Mouse (Mus musculus) embryonic stem cell, embryonic (primary cell): ENCODE data around the gene Dppa5a.
"Not testable (repeated sequence)": the region's sequence is repeated elsewhere in the genome, so short reads cannot be mapped to it uniquely, and the experiment has no call there.

Experiments
- CTCF ChIA-PET, 4 experiments: fragments of 300-600 bp in 2 of 4; fragments of 350-600 bp in 2 of 4; sonication (Branson Sonifier 250); formaldehyde crosslinking; loops; one replicate each; lab custom pipeline; 2022; ENCODE audit warnings: inconsistent platforms in 2 of 4; lab: Charles Lee
- POLR2A ChIA-PET, 4 experiments: fragments of 300-600 bp in 2 of 4; fragments of 350-600 bp in 2 of 4; sonication (Branson Sonifier 250); formaldehyde crosslinking; loops; one replicate each; lab custom pipeline; 2022; ENCODE audit warnings: antibody characterized with exemption in 4 of 4, inconsistent platforms in 1 of 4; lab: Charles Lee

Dppa5a gene

DNA sequence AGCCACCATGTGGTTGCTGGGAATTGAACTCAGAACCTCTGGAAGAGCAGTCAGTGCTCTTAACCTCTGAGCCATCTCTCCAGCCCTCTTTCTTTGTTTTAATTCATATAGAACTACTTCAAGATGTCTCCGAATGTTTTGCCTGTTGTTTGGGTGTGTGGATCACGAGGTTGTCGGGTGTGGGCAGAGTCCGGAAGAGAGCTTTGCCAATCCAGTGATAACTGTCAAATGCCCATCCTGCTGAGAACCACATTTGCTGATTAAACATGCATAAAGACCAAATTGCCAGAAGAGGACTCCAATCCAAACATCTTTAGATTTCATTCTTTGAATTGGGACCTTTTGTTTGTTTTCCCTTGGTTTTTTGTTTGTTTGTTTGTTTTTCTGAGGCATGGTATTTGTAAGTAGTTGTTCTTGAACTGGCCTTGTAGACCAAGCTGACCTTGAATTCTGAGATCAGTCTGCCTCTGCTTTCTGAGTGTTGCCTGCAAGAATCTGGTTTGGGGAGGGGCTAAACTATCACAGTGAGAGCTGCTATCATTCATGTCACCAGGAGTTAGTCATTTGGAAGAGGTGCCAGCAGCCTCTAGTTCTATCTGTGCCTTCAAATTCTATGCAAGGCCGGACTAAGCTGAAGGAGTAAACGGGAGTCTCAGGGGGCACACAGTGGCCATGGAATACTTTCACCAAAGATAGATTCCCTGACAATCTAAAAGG, 16.3 kb downstream of the Dppa5a start:
- CTCF ChIA-PET, result interaction anchor here (0.5 to 1.3 kb wide), 4 partner anchors 9 to 35 kb away, joined by 3 to 5 read pairs (median 4); no protein-coding TSS in a partner anchor
- POLR2A ChIA-PET, result interaction anchor here in 3 of 4 experiments (0.6 to 15.5 kb wide), 11 partner anchors 9 to 131 kb away, joined by 3 to 455 read pairs (median 4); partner anchors contain the start of genes Dppa5a (in 2 of the 3) and Ooep (in 1 of the 3)

DNA sequence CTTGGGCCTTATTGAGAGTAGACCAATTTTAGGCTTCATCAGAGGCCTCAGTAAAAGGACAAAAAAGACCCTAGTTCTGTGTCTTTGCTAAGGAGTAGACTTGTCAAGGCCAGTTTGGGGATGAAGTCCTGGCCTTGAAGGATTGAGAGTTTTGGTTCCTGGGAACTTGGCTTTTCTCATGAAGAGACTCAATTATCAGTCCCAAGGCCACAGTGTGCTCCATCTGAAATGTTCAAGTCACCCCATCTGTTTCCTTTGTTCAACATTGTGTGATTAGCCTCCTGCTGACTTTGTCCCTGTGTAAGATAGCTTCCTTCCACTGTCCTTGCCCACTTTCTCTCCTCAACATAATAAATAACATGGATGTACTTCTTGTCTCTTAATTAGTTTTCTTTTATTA, 18.0 kb downstream of the Dppa5a start:
- ChIA-PET CTCF (interaction anchor here in 1 of 4 experiments (1.3 kb wide), 1 partner anchor 19 kb away, joined by 6 read pairs; no protein-coding TSS in a partner anchor), POLR2A (interaction anchor here (0.5 to 15.5 kb wide), 12 partner anchors 11 to 777 kb away, joined by 3 to 455 read pairs (median 7); partner anchors contain the start of genes Dppa5a (in 1 of the 4) and Ooep (in 1 of the 4))

DNA sequence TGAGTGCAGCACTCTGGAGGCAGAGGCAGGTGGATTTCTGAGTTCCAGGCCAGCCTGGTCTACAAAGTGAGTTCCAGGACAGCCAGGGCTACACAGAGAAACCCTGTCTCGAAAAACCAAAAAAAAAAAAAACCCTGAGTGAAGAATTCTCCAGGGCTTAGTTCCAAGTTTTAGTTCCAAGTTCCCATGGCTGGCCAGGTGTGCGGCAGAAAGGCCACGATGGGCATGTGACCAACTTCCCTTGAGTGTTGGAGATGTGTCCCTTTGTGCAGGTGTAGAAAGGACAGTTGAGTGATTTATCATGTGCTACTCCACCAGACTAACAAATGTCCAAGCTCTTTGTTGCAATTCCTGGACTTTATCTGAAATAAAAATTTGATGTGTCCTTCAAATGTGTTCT, 18.8 kb downstream of the Dppa5a start:
- ChIA-PET CTCF (interaction anchor here in 2 of 4 experiments (1.3 kb wide), 2 partner anchors 11 to 18 kb away, joined by 3 to 6 read pairs; no protein-coding TSS in a partner anchor), POLR2A (interaction anchor here in 3 of 4 experiments (0.6 to 2.5 kb wide), 10 partner anchors 9 to 132 kb away, joined by 3 to 7 read pairs (median 4); partner anchors contain the start of gene Dppa5a (in 2 of the 3))

GRCm38 (mm10) chr9:78348206-78349004, 19.6 kb downstream of the Dppa5a start:
- CTCF ChIA-PET, result interaction anchor here in 1 of 4 experiments (1.3 kb wide), 1 partner anchor 10 kb away, joined by 3 read pairs; no protein-coding TSS in a partner anchor

GRCm38 (mm10) chr9:78347004-78347403, 21.0 kb downstream of the Dppa5a start:
- ChIA-PET POLR2A (no interaction called here), CTCF (no interaction called here)

More at GRCm38 (mm10) chr9:78348206-78349004, 19.6 kb downstream of the Dppa5a start:
- POLR2A ChIA-PET, result interaction anchor here in 3 of 4 experiments (0.6 to 2.5 kb wide), 12 partner anchors 9 to 133 kb away, joined by 3 to 7 read pairs (median 4); partner anchors contain the start of gene Dppa5a (in 2 of the 3)

DNA sequence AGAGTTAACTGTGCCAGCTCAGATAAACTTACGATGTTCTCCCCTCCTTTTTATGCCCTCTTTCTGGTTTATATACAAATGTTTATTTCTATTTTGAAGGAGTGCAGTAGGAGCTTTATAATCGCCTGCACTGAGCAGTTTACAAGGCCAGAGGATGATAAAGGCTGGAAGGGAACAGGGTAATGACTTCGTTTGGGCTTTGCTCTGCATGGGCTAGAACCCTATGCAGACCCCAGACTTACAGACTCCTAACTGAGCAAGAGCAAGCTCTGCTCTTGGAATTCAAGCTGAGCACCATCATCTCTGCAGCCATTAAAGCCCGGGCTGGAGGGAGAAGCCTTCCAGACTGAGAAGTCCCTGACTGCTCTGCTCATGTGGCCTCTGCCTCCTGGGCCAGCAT, 22.7 kb downstream of the Dppa5a start:
- ChIA-PET CTCF (interaction anchor here in 2 of 4 experiments (0.6 to 0.9 kb wide), 2 partner anchors 51 to 601 kb away, joined by 4 to 6 read pairs; no protein-coding TSS in a partner anchor), POLR2A (interaction anchor here in 3 of 4 experiments (0.7 to 1.6 kb wide), 4 partner anchors 12 to 84 kb away, joined by 4 to 7 read pairs (median 4); no protein-coding TSS in a partner anchor)

GRCm38 (mm10) chr9:78343055-78343454, 24.9 kb downstream of the Dppa5a start:
- ChIA-PET POLR2A (interaction anchor here in 2 of 4 experiments (1.0 to 1.7 kb wide), 7 partner anchors 17 to 152 kb away, joined by 3 to 5 read pairs (median 3); no protein-coding TSS in a partner anchor), CTCF (interaction anchor here in 2 of 4 experiments (0.6 to 1.2 kb wide), 2 partner anchors 42 to 47 kb away, joined by 3 to 5 read pairs; no protein-coding TSS in a partner anchor)

- ChIA-PET POLR2A (interaction anchor here in 2 of 4 experiments (0.9 to 1.7 kb wide), 7 partner anchors 14 to 151 kb away, joined by 3 to 5 read pairs (median 3); no protein-coding TSS in a partner anchor), CTCF (interaction anchor here in 2 of 4 experiments (0.6 to 1.2 kb wide), 3 partner anchors 16 to 47 kb away, joined by 3 to 5 read pairs (median 3); no protein-coding TSS in a partner anchor)
Observed at GRCm38 (mm10) chr9:78342494-78342893, 25.5 kb downstream of the Dppa5a start.

GRCm38 (mm10) chr9:78340324-78340723, 27.7 kb downstream of the Dppa5a start:
- POLR2A ChIA-PET, result interaction anchor here in 3 of 4 experiments (0.6 to 1.8 kb wide), 11 partner anchors 19 to 149 kb away, joined by 3 to 9 read pairs (median 4); partner anchors contain the start of gene Dppa5a (in 1 of the 3)

DNA sequence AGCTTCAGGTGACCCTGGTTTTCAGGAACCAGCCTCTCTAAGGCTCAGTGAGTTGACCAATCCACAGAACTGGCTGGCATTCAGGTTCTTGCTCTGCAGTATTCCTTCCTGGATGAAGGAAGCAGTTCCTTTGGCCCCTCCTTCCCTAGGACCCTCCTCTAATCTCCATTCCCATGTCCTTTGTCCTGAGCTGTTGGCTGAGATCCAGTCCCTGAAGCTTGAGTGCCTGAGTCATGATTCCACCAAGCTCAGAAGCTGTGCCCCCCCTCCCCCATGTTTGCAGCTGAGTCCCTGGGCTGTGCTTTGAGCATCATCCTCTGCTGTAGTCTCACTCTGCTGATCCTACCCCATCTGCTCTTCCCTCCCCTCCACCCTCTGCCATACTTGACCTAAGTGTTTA, 30.9 kb downstream of the Dppa5a start:
- POLR2A ChIA-PET, result not testable (repeated sequence)
- CTCF ChIA-PET, result interaction anchor here in 1 of 4 experiments (0.5 kb wide), 1 partner anchor 93 kb away, joined by 3 read pairs; no protein-coding TSS in a partner anchor

More at GRCm38 (mm10) chr9:78340324-78340723, 27.7 kb downstream of the Dppa5a start:
- CTCF ChIA-PET, result interaction anchor here (0.6 to 1.8 kb wide), 31 partner anchors 9 to 227 kb away, joined by 3 to 29 read pairs (median 3); partner anchors contain the start of gene Ddx43 (in 1 of the 4)

DNA sequence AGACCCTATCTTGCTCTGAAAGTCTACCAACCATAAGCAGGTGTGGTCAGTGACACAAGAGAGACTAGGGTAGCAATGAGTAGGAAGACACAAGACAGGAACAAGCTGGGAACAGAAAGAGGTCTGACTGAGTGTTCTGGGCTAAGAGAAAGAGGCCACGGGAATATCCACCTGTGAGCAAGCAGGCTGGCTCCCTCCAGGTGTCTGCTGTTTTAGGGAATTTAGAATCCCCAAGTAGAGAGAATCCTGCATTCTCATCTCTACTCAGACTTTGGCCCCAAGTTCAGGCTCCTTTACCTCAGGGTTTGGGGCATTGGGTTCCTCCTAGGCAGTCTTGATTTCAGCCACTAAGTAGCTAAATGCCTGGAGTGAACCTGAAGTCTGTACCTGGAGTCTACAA, 40.7 kb downstream of the Dppa5a start, which contains the start of gene Omt2b:
Omt2b (plus strand) TSS at position 301 of the 400 bp plus-strand sequence.
- POLR2A ChIA-PET, result not testable (repeated sequence)
- CTCF ChIA-PET, result interaction anchor here in 1 of 4 experiments (0.6 kb wide), 1 partner anchor 210 kb away, joined by 7 read pairs; no protein-coding TSS in a partner anchor

GRCm38 (mm10) chr9:78319499-78319898, 48.5 kb downstream of the Dppa5a start:
- CTCF ChIA-PET, result no interaction called here

More at GRCm38 (mm10) chr9:78319499-78319898, 48.5 kb downstream of the Dppa5a start:
- POLR2A ChIA-PET, result no interaction called here
